Mouse (Mus musculus): ENCODE results near the gene Mpdu1. TPM values are rescaled to one million over a fixed set of nuclear protein-coding genes. Genes with fewer than 3 reads are reported as not detected.

Gene Mpdu1
- total and polyA plus RNA-seq, 3 experiments, result 60.9 to 259 (median 101) TPM

- peak; percentile 58 for DNase-seq (ENCODE audit: low read depth, low spot score)
- TF ChIP-seq TAL1 (IDR thresholded peaks at IDR 0.05; ENCODE audit: low read length) (0 out of 2 replicates have a peak, but pooled peaks have one; percentile 5), KAT2A (conservative IDR thresholded peaks at IDR 0.05; ENCODE audit: low read depth, low read length) (no peak), BHLHE40 (IDR thresholded peaks at IDR 0.05; ENCODE audit: borderline replicate concordance, low read depth, low read length) (no peak), CHD1 (IDR thresholded peaks at IDR 0.05; ENCODE audit: low read depth, low read length) (no peak)
- Histone ChIP-seq H3K27me3 (ENCODE audit: control insufficient read depth in 1 of 2, insufficient read depth in 2 of 2, low read length in 2 of 2) (no peaks in the 10 kb centered on the region), H3K4me3 (ENCODE audit: control insufficient read depth in 1 of 2, insufficient read depth in 1 of 2, low read depth in 2 of 2, low read length in 2 of 2) (peak overlapping the region; percentile 63 to 78), H3K79me2 (ENCODE audit: control insufficient read depth, insufficient read depth, low read length, poor library complexity) (peaks cover 8% of the 10 kb centered on the region), H3K9me3 (replicated peaks; ENCODE audit: insufficient read depth, low read length) (no peaks in the 10 kb centered on the region), H3K9ac (ENCODE audit: control insufficient read depth, low read depth, low read length, poor library complexity, severe bottlenecking) (peak overlapping the region; percentile 85), H3K4me1 (ENCODE audit: control insufficient read depth in 1 of 2, insufficient read depth in 2 of 2, low read length in 2 of 2) (peaks cover 4 to 23% of the 10 kb centered on the region in 2 experiments), H3K27ac (ENCODE audit: control insufficient read depth, low read depth, low read length) (peak overlapping the region; percentile 30), H3K36me3 (ENCODE audit: control insufficient read depth in 1 of 2, insufficient read depth in 2 of 2, low read length in 2 of 2) (peaks cover 0 to 23% of the 10 kb centered on the region in 2 experiments; a peak in 2 of 4 replicates)
Measured at GRCm38 (mm10) chr11:69661221-69661881, 1.1 kb downstream of the Mpdu1 start.

DNA sequence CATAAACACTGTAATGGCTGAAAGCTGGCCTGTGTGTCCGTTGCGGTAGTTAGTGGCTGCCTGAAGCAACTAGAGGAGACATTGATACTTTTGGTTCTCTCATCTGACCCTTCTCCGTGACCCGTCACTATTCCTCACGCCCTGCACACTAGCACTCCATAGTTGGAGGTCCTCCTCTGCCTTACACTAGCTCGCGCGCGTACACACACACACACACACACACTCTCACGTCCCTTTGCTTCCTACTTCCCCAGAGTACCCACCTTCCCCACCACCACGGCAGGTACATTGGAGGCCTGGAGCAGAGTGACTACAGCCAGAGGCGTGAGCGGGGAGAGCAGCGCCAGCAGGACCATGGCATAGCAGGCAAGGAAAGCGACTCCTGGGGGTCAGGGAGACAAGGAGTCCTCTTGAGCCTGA, 5.0 kb downstream of the Mpdu1 start:
- Histone ChIP-seq H3K9ac (ENCODE audit: control insufficient read depth, low read depth, low read length, poor library complexity, severe bottlenecking) (no peak overlapping the region), H3K27me3 (ENCODE audit: control insufficient read depth in 1 of 2, insufficient read depth in 2 of 2, low read length in 2 of 2) (no peaks in the 10 kb centered on the region), H3K27ac (ENCODE audit: control insufficient read depth, low read depth, low read length) (no peak overlapping the region), H3K36me3 (ENCODE audit: control insufficient read depth in 1 of 2, insufficient read depth in 2 of 2, low read length in 2 of 2) (peaks cover 0 to 14% of the 10 kb centered on the region in 2 experiments; a peak in 2 of 4 replicates), H3K4me3 (ENCODE audit: control insufficient read depth in 1 of 2, insufficient read depth in 1 of 2, low read depth in 2 of 2, low read length in 2 of 2) (no peak overlapping the region), H3K79me2 (ENCODE audit: control insufficient read depth, insufficient read depth, low read length, poor library complexity) (peaks cover 4% of the 10 kb centered on the region; the same call in 1 of the 2 replicates), H3K9me3 (replicated peaks; ENCODE audit: insufficient read depth, low read length) (no peaks in the 10 kb centered on the region), H3K4me1 (ENCODE audit: control insufficient read depth in 1 of 2, insufficient read depth in 2 of 2, low read length in 2 of 2) (peaks cover 4 to 11% of the 10 kb centered on the region in 2 experiments)
- no peak for DNase-seq (ENCODE audit: low read depth, low spot score)
- TF ChIP-seq SIN3A (IDR thresholded peaks at IDR 0.05; ENCODE audit: low read length) (0 out of 2 replicates have a peak, but pooled peaks have one; percentile 4), ZC3H11A (IDR thresholded peaks at IDR 0.05; ENCODE audit: low read depth, low read length) (no peak), TBP (IDR thresholded peaks at IDR 0.05; ENCODE audit: low read depth, low read length) (no peak)

GRCm38 (mm10) chr11:69656617-69657461, 5.6 kb downstream of the Mpdu1 start:
- no peaks in the 10 kb centered on the region for H3K27me3 ChIP-seq (ENCODE audit: control insufficient read depth in 1 of 2, insufficient read depth in 2 of 2, low read length in 2 of 2)
- H3K9ac ChIP-seq (ENCODE audit: control insufficient read depth, low read depth, low read length, poor library complexity, severe bottlenecking), result 0 out of 2 replicates have a peak overlapping the region, but pooled peaks have one; percentile 4
- peaks cover 4 to 11% of the 10 kb centered on the region in 2 experiments for H3K4me1 ChIP-seq (ENCODE audit: control insufficient read depth in 1 of 2, insufficient read depth in 2 of 2, low read length in 2 of 2)
- H3K27ac ChIP-seq (ENCODE audit: control insufficient read depth, low read depth, low read length), result no peak overlapping the region
- H3K79me2 ChIP-seq (ENCODE audit: control insufficient read depth, insufficient read depth, low read length, poor library complexity), result peaks cover 2% of the 10 kb centered on the region; the same call in 1 of the 2 replicates
- H3K9me3 ChIP-seq (replicated peaks; ENCODE audit: insufficient read depth, low read length), result no peaks in the 10 kb centered on the region
- peak; percentile 83 for DNase-seq (ENCODE audit: low read depth, low spot score)
- H3K4me3 ChIP-seq (ENCODE audit: control insufficient read depth in 1 of 2, insufficient read depth in 1 of 2, low read depth in 2 of 2, low read length in 2 of 2), result no peak overlapping the region
- peaks cover 4 to 14% of the 10 kb centered on the region in 2 experiments; a peak in 3 of 4 replicates for H3K36me3 ChIP-seq (ENCODE audit: control insufficient read depth in 1 of 2, insufficient read depth in 2 of 2, low read length in 2 of 2)
- no peak for TF ChIP-seq POLR2A (IDR thresholded peaks at IDR 0.05; ENCODE audit: control insufficient read depth in 1 of 2, insufficient read depth in 1 of 2, low read depth in 1 of 2, low read length in 2 of 2, poor library complexity in 1 of 2)
- peak; percentile 80 for TF ChIP-seq SMC3 (IDR thresholded peaks at IDR 0.05; ENCODE audit: low read depth, low read length)
- TF ChIP-seq GABPA (IDR thresholded peaks at IDR 0.05; ENCODE audit: low read depth, low read length), result no peak
- TF ChIP-seq SIN3A (IDR thresholded peaks at IDR 0.05; ENCODE audit: low read length), result peak; percentile 64; the same call in 1 of the 2 replicates
- 0 out of 2 replicates have a peak, but pooled peaks have one; percentile 25 for TF ChIP-seq HCFC1 (IDR thresholded peaks at IDR 0.05; ENCODE audit: low read depth, low read length)
- no peak for TF ChIP-seq RCOR1 (IDR thresholded peaks at IDR 0.05; ENCODE audit: low read depth, low read length)
- TF ChIP-seq CTCF (IDR thresholded peaks at IDR 0.05 in 2 of 3, conservative IDR thresholded peaks at IDR 0.05 in 1 of 3; ENCODE audit: control insufficient read depth in 1 of 3, insufficient read depth in 1 of 3, low read depth in 2 of 3, low read length in 3 of 3, poor library complexity in 1 of 3, severe bottlenecking in 1 of 3), result peak; percentile 77 to 94 (median 89)
- TF ChIP-seq ZC3H11A (IDR thresholded peaks at IDR 0.05; ENCODE audit: low read depth, low read length), result peak; percentile 75
- TF ChIP-seq RAD21 (IDR thresholded peaks at IDR 0.05; ENCODE audit: low read depth, low read length), result peak; percentile 91
- TF ChIP-seq USF1 (IDR thresholded peaks at IDR 0.05; ENCODE audit: low read depth, low read length), result peak; percentile 21; the same call in 1 of the 2 replicates
- 0 out of 2 replicates have a peak, but pooled peaks have one; percentile 10 for TF ChIP-seq TCF12 (IDR thresholded peaks at IDR 0.05; ENCODE audit: low read depth, low read length)
- no peak for TF ChIP-seq TBP (IDR thresholded peaks at IDR 0.05; ENCODE audit: low read depth, low read length)
- peak; percentile 19; the same call in 1 of the 2 replicates for TF ChIP-seq MAZ (IDR thresholded peaks at IDR 0.05; ENCODE audit: low read depth, low read length)
- no peak for TF ChIP-seq TAL1 (IDR thresholded peaks at IDR 0.05; ENCODE audit: low read length)
- TF ChIP-seq MXI1 (IDR thresholded peaks at IDR 0.05; ENCODE audit: low read depth, low read length), result no peak
- TF ChIP-seq USF2 (IDR thresholded peaks at IDR 0.05; ENCODE audit: borderline replicate concordance in 1 of 2, insufficient read depth in 1 of 2, low read depth in 1 of 2, low read length in 2 of 2), result no peak
- no peak for TF ChIP-seq E2F4 (IDR thresholded peaks at IDR 0.05; ENCODE audit: borderline replicate concordance, low read depth, low read length)
- TF ChIP-seq NELFE (IDR thresholded peaks at IDR 0.05; ENCODE audit: low read depth, low read length), result no peak

Data from MEL (cell line).